Mouse (Mus musculus) adrenal gland, postnatal 10 days (tissue): Measurements from ENCODE around the gene Ulk4. TPM values are rescaled to one million over a fixed set of nuclear protein-coding genes. Genes with fewer than 3 reads are reported as not detected.
A peak's percentile ranks its signal among the peaks of the same experiment; 100 is the strongest.

ENCODE experiments used
- DNase-seq: peaks from one replicate; pipeline ENCODE4 v3.0.0; 2021; ENCODE audit warnings: mixed read lengths
- total RNA-seq, 2 experiments: library from RNA; stranded (reverse); gene quantifications; 2 replicates each; pipeline ENCODE4 v1.2.3; 2021

Ulk4 gene
- total RNA-seq, 2 experiments from 2014 or later: 1.6 to 3.5 TPM

DNA sequence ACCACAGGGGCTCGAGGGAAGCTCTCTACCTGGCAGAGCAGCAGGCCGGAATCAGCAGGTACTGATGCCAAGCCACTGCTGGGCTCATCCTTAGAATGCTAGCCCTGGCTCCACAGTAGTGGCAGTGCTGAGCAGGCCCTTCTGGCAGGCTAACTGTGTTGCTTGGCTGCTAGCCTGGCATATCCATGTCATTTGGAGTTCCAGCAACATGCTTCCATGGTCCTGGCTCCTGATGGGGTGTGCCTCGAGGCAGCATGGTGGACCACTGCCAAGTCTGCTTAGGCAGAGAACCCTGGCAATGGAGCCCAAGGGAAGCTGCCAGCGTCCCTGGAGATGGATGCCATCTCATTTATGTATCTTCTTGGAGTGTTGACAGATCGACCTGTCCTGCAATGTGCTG, 169.4 kb downstream of the Ulk4 start:
- DNase-seq: peak; percentile 64

DNA sequence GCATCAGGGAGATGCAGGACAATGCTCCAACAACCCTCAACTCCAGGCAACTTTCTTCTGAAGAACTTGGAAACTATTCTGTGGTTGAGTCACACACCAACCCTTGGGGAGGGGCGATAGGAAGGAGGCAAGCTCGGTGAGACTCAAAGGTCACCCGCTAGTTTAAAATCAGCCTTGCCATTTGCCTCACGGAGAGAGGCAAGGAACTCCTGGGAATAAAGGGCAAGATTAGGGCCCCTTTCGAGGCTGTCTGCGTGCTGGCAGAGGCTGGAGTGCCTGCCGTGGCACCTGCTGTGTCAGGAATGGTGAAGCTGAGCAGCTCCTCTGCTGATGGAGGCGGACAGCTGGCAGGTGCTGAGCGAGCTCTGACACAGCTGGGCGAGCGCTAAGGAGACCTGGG, 169.9 kb downstream of the Ulk4 start:
- peak; percentile 11 for DNase-seq

DNA sequence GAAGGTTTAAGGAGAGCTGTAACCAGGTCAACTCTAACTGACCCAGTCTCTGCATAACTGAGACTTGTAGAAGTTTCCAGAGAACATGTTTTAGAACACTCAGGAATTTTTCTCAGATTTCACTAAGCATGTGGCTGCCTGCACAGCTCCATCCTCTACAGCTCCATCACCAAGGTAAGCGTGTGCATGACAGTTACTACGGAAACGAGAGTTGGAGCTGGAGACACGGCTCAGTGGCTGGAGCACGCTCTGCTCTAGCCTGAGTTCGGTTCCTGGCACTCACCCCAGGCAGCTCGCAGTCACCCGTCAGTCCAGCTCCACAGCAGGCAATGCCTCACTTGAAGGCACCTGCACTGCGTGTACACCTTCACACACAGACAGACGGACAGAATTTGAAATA, 175.5 kb downstream of the Ulk4 start:
- no peak for DNase-seq

DNA sequence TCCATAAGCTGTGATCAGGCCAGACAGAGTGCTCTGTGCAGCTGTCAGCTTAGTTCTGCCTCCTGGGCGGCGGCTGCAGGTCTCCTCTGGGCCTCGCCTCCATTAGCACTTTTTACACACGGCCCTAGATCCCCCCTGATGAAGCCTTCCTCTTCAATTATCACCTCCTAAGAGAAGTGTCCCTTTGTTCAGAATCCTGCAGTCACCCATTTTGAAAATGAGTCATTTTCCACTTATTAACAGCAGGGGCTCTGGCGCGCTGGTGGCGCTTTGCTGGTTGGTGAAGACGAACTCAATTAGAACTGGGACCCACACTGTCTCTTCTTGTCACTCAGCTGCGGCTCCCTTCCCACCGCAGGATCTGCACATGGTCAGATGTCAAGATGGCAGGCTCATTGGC, 177.5 kb downstream of the Ulk4 start:
- no peak for DNase-seq

DNA sequence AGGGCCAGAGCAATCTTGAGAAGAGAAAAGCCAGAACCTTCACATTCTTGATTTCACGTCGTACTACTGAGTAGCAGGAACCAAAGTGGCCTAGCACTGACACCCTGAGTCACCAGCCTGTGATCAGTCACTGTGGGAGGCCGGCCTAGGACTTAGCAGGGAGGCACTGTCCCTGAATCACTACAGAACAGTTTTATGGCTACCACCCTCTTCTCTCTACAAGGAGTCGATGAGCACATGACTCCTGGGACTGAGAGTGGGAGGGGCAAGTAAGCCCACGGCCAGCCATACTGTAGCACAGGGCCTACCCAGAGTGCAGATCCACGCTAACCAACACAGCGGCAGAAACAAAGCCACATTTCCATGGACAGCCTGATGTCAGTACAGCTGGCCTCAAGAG, 183.2 kb downstream of the Ulk4 start:
- DNase-seq: peak; percentile 15

DNA sequence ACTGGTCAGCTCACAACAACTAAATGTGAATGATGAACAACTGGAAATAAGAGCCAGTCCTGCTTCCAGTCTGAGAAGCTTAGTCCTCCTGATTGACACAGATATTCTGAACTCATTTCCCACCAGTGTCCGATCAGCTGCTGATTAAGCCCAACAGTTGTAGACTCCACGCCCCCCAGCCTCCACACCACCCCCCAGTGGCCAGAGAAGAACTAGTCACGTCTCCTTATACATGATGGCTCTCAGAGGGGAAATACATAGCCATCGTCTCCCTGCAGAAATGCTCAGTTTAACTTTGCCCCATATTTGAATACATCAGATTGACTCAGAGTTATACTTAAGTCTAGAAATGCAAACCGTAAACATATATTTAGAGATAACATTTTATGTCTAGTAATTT, 184.4 kb downstream of the Ulk4 start:
- peak; percentile 25 for DNase-seq

DNA sequence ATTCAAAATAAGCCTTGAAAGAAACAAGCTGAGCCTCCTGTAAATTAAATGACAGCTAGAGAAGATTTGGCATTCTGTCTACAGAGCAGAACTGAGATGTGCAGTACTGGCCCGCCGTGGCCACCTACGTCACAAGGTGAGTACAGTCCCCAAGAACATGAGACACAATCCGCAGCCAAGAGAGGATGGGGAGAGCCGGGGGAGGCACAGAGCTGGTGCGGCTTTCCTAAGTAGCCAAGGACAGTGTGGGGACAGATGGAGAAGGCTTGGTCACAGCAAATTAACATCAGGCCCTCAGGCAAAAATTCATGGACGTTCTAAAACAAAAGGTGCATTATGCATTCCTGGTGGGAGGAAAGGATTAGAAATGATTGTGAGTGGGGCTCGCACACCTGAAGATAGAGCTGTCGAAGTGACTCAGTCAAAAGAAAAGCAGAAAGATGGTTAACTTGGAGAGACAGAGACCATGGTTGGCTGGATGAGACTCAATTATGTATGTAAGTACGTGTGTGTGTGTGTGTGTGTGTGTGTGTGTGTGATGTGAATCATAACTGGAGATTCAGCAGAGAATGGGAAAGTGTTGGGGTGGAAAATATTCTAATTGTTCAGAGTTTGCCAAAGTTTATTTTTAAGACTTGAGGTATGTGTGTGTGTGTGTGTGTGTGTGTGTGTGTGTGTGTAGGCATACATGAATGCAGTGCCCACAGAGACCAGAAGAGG, 185.8 kb downstream of the Ulk4 start:
- no peak for DNase-seq

DNA sequence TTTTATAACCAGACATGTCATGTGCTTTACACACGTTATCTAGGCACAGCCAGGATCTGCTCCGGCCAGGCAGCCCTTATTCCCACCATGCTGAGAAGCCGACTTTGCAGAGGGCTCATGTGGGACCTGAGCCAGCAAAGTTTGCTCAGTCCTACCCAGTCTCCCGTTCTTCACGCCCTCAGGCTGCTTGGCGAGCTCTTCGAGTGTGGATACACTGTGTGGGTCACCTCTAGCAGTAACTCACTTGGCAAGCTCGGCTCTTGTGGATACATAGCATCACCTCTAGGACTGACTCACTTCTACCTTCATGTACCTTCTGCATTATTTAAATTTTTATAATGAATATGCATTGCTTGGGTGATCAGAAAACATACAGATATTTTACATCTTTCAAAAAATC, 189.3 kb downstream of the Ulk4 start:
- DNase-seq: no peak

DNA sequence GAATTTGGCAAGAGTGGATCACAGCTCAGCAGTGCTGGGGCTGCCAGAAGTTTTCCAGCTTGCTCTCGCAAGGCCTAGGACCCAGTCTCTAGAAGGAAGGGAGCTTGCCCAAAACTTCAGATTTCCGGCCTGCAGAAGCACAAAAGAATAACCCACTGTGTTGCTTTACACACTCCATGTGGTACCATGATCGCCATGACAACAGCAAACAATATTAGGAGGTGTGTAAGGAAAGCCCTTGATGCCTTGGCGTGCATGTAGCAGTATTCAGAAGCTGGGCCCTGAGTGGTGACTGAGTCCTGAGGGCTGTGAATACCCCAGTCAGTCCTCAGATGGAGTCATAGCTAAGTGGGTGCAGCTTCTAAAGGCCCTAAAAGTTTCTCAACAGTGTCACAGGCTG, 192.8 kb downstream of the Ulk4 start:
- no peak for DNase-seq

DNA sequence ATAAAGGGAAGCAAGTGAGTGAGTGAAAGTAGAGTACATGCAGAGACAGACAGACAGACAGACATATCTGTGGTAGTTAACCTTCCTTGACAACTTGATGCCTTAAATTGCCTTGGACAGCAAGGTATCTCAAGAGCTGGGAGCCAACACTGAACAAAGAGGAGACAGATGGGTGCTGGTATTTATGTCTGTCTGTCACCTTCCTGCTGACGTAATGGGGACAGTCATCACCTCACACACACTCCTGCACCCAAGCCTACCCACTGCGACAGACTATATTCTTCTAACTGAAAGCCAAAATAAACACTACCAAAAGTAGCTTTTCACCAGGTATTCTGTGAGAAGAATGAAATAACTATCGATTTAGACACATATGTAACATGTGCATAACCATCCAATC, 196.2 kb downstream of the Ulk4 start:
- DNase-seq: no peak

DNA sequence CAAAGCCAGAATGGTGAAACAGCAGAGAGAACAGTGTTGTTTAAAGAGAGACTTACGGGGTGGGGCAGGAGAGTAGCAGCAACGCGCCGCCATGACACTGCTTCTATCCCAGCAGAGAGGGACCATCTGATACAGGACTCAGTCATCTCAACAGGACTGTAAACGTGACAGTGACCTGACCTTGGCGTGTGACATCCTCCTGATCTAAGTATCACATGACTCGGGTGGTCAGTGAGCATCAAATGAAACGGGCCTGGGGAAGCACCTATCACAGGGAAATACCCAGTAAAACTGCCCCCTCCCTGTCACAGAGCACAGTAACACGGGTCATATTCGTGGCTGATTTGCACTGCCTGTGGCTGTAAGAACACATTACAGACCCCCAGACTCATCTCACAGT, 196.6 kb downstream of the Ulk4 start:
- no peak for DNase-seq

DNA sequence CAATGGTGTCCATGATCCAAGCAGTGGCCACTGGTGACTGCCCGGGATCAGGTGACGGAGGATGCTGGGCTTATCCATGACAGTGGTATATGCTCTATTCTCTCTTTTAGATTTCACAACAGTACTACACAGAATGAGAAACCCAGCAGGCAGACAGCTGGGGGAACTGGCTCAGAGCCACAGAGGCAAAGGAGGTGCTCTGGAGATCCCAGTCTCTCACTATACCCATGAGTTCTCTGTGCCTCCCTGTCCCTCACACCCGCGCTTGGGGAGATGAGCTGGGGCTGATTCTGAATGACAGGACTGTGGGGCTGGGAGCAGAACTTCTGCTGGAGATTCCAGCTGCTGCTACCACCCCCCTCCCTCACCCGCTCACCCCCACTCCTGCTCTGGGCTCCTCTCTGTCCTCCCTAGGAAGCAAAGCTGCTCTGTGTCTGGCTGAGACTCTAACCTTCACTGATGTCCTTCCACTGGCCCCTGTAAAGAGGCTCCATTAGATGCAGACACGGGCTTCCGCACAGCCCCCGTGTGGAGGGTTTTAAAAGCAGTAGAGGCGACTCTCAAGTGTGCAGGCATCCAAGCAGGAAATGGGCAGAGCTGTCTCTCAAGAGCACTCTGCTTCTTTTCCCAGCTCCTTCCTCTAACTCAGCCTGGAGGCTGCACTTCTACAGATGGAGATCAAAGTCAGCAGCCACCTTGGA, 197.5 kb downstream of the Ulk4 start:
- peak; percentile 24 for DNase-seq

DNA sequence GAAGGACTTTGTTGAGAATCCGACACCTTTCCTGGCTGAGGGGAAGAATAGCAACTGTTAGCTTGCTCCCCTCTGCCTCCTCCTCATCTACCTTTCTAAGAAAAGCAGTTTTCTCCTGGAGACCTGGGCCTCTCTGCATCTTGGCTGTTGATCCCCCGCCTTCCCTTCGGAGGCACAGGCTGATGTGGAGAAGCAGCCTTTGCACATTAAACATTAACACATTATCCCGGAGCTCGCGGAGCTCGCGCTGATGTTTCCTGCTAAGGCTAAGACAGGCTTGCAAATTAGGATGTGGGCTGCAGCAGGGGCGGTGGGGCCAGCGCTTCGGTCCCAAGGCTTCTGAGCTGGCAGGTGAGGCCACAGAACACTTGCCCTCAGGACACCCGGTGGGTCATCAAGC, 200.7 kb downstream of the Ulk4 start:
- DNase-seq: no peak

DNA sequence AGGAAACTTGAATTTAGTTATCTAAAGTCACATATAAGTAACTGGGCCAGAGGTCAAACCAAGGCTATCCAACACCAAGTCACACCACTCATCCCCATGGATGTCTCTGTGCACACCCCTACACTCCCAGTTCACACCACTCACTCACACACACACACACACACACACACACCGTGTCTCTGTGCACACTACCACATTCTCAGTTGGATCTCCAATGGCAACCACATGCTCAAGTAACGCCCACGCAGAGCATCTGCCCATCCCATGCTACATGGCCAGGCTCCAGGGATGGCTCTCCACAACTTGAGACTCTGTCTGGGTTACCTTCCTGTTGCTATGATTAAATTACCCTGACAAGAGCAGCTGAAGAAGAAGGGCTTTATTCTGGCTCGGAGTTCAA, 201.8 kb downstream of the Ulk4 start:
- no peak for DNase-seq

DNA sequence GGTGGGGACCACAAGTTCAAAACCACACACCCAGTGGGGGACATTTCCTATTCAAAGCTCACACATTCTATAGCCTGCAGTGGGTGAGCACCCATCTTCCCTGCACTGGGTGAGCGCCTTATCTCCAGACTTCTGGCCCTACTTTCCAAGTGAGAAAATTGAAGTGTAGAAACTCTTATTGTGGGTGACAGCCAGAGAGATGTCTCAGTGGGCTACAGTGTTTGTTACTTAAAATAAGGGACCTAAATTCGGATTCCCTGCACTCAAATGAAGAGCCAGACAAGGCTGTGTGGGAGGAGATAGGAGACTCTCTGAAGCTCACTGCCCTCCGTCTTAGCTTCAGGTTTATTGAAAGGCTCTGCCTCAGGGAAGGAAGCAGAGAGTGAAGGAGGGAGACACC, 202.3 kb downstream of the Ulk4 start:
- DNase-seq: no peak

DNA sequence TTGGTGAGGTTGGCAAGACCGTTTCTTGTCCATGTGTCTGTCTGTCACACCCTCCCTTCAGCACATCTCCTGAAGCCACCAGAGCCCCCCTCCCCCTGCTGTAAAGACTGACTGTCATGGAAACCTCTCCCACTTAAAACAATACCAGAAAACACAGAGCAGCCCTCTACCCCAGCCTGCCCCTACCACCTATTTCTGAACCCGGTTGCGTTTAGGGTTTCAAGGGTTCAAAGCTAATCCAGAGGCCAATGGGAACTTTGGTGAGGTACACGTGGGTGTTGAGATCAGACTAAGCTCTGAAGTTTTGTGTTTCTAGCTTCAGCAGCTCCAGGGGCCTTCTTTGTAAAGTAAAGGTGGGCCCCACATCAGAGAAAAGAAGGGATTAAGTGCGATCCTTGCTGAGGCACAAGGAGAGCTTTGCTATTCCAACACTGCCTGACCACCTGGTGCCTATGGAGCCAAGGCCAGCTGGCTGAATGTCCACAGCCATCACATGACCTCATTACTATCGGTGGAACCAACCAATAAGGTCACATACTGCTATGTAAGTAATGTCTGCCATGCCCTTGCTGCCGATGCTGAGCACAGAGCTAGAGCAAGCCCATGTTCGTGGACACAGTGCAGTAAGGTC, 204.8 kb downstream of the Ulk4 start:
- DNase-seq: no peak

DNA sequence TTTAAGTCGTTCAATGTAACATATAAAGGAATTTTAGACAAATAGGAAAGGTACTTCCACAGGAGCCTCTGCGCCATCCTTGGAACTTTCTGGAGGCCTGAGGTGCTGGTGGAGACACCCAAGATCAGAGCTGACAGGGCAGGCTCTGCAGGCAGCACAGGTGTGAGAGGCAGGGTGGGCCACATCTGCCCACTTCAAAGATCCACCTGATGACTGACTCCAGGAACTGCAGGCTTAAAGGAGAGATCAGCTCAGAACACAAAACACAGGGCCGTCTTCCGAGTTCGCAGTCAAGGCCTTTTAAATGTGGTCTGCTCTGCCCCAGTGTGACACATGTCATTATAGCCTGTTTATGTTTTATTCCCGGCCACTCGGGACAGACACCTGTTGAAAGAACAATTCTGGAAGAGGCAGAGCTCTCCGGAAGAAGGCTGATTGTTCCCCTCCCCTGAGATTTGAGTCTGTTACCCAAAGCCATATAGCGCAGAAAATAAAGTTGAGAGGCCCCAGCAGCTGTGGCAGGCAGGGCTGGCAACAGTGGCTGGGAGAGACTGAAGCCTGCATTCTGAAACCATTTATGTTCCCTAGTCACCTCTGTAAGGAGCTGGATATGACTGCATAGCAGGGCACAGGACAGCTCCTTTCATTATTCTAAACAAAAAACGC, 205.4 kb downstream of the Ulk4 start:
- DNase-seq: no peak

DNA sequence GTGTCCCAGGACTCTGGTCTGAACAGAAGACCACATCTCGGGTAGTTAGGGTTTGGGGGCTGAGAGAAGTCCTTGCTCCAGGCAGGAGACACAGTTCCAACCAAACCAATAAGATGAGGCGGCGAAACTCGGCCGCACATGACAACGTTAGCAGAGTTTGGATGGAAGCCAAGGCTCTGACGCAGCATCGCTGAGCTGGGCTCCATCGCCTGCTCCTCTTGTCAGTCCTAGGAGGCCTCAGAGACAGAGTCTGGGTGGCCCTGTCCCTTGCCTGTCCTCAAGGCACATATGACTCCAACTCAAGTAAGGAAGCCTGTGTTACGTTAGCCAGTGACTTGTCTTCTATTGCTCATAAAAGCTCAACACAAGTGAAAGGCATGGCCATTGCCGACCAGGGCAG, 205.9 kb downstream of the Ulk4 start:
- peak; percentile 76 for DNase-seq

DNA sequence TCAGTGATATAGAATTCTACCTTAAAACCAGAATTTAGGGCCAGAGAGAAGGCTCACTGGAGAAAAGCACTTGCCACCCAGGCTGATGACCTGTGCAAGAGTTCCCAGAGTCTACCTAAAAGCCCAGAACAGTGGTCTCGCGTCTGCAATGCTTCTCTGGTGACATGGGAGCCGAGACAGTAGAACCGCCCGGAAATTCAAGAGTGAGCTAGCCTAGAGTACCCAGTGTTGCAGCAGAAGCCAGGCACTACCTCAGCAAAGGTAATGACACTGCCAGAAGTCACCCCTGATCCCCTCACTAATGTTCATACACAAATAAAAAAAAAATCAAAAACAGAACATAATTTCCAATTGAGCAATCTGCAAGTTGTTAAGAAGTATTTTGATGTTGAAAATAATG, 208.9 kb downstream of the Ulk4 start:
- no peak for DNase-seq

DNA sequence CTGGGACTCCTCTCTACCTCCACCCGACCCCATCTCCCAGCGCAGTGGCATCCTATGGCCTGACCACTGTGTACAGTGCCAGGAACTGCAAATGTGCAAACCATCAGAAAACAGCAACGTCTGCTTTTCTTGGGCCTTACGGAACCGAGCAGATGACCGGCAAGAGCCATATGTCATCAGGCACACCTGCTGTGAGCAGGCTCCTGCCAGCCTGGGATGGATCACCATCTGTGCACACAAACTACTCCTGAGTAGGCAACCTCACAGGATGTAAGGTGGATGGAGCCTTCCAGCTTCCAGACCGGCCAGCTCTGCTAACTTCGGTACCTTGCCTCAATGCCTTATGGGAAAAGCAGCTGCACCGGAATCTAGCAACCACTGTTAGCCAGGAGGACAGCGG, 210.0 kb downstream of the Ulk4 start:
- no peak for DNase-seq

DNA sequence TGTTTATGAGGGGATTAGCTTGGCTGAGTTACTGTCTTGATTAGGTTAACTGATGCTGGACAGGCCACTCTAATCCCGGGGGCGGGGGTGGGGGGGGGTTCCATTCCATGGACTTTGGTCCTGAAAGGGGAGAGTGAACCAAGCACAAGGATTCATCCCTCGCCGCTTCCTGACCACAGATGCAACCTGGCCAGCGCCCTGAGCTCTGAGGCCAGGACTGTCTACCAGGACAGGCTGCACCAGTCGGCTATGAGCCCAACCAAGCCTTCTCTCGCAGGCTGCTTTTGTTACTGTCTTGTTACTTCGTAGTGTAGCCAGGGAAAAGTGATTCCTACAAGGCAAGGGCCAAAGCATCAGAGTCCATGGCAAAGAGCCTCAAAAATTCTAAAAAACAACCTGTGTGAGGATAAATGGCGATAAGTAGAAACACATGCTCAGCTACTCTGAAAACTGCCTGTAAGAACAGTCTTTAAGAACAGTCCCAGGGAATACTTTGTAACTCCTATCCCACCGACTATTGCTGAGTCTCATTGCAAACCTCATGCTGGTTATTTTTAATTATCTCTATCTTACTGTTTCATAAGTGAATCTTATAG, 211.5 kb downstream of the Ulk4 start:
- DNase-seq: no peak

DNA sequence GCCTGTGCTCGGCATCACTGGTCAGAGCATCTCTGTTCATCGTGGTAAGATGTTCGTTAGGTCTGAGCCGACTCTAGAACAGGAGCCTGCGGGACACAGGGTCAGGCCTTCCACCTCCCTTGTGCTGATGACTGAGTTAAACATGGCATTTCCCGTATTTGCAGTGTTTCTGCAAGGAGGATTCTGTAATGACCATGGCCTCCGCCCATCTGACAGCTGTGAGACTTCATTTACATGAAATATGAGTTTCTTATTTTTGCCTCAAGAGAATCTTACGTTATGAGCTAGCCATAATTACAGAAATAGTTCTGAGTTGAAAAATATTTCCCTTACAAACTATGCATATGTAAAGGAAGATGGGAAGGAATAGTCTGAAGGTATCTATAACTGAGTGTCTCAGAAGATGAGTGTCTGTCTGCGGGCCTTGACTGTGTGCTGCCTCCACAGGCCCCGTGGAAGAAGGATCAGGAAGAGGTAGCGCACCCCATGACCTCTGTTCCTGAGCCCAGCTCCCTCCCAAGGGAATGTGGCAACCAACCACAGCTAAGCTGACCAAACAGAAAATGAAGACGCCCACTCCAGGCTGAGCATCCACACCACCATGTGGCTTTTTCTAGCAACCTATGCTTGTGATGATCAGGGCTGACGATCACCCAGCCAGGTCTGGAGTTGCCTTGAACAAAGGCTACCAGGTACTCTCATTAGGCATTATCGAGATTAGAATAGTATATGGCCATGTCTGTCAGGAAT, 212.2 kb downstream of the Ulk4 start:
- DNase-seq: no peak
